Mouse (Mus musculus): ENCODE measurements around the gene Eaf2. TPM values are rescaled to one million over a fixed set of nuclear protein-coding genes. Genes with fewer than 3 reads are reported as not detected.

The Eaf2 gene
- polyA plus RNA-seq, 1 experiment = 1.2 TPM

DNA sequence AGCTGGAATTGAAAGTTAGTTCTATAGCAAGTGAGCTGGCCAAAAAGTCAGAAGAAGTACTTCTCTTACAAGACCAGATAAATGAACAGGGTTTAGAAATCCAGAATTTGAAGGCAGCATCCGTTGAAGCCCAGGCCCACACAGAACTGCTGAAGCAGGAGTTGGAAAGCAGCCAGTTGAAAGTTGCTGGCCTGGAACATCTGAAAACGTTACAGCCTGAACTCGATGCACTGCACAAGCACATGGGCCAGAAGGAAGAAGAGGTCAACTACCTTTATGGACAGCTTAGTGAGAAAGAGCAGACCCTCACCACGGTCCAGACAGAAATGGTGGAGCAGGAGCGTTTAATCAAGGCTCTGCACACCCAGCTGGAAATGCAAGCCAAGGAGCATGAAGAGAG is 39.4 kb upstream of the Eaf2 start:
- DNase-seq = no peak
- peaks cover 15% of the 10 kb centered on the region for H3K36me3 ChIP-seq (ENCODE audit: control insufficient read depth, insufficient read depth, low read length)
- WGBS = 90% methylated on average over 5 of the region's 5 CpGs
- H3K27ac ChIP-seq (ENCODE audit: control insufficient read depth, insufficient read depth, low read length) = no peak overlapping the region
- no peak overlapping the region for H3K4me3 ChIP-seq (ENCODE audit: control insufficient read depth, insufficient read depth, low read length)
- no peaks in the 10 kb centered on the region for H3K4me1 ChIP-seq (replicated peaks; ENCODE audit: control insufficient read depth, insufficient read depth, low read length)
- TF ChIP-seq CTCF (IDR thresholded peaks at IDR 0.05; ENCODE audit: borderline replicate concordance, control insufficient read depth, extremely low read depth, insufficient read depth, low read length, poor library complexity) (no peak), POLR2A (IDR thresholded peaks at IDR 0.05; ENCODE audit: control insufficient read depth, extremely low read depth, insufficient read depth, low read length, poor library complexity) (no peak)
- no peaks in the 10 kb centered on the region for H3K27me3 ChIP-seq (ENCODE audit: control insufficient read depth, insufficient read depth, low read length)

- H3K27ac ChIP-seq (ENCODE audit: control insufficient read depth, insufficient read depth, low read length) = no peak overlapping the region
- no peak for DNase-seq
- H3K27me3 ChIP-seq (ENCODE audit: control insufficient read depth, insufficient read depth, low read length) = no peaks in the 10 kb centered on the region
- peaks cover 15% of the 10 kb centered on the region; the same call in 1 of the 2 replicates for H3K36me3 ChIP-seq (ENCODE audit: control insufficient read depth, insufficient read depth, low read length)
- 96% methylated on average over 13 of the region's 13 CpGs for WGBS
- H3K4me3 ChIP-seq (ENCODE audit: control insufficient read depth, insufficient read depth, low read length) = no peak overlapping the region
- no peaks in the 10 kb centered on the region for H3K4me1 ChIP-seq (replicated peaks; ENCODE audit: control insufficient read depth, insufficient read depth, low read length)
- TF ChIP-seq POLR2A (IDR thresholded peaks at IDR 0.05; ENCODE audit: control insufficient read depth, extremely low read depth, insufficient read depth, low read length, poor library complexity) (no peak), CTCF (IDR thresholded peaks at IDR 0.05; ENCODE audit: borderline replicate concordance, control insufficient read depth, extremely low read depth, insufficient read depth, low read length, poor library complexity) (no peak)
Measured at GRCm38 (mm10) chr16:36912311-36912710, 37.5 kb upstream of the Eaf2 start.

GRCm38 (mm10) chr16:36911909-36912308 is 37.1 kb upstream of the Eaf2 start:
- H3K27me3 ChIP-seq (ENCODE audit: control insufficient read depth, insufficient read depth, low read length) = no peaks in the 10 kb centered on the region
- WGBS = 94% methylated on average over 10 of the region's 10 CpGs
- peaks cover 15% of the 10 kb centered on the region; the same call in 1 of the 2 replicates for H3K36me3 ChIP-seq (ENCODE audit: control insufficient read depth, insufficient read depth, low read length)
- no peak overlapping the region for H3K27ac ChIP-seq (ENCODE audit: control insufficient read depth, insufficient read depth, low read length)
- no peaks in the 10 kb centered on the region for H3K4me1 ChIP-seq (replicated peaks; ENCODE audit: control insufficient read depth, insufficient read depth, low read length)
- TF ChIP-seq CTCF (IDR thresholded peaks at IDR 0.05; ENCODE audit: borderline replicate concordance, control insufficient read depth, extremely low read depth, insufficient read depth, low read length, poor library complexity) (no peak), POLR2A (IDR thresholded peaks at IDR 0.05; ENCODE audit: control insufficient read depth, extremely low read depth, insufficient read depth, low read length, poor library complexity) (no peak)
- H3K4me3 ChIP-seq (ENCODE audit: control insufficient read depth, insufficient read depth, low read length) = no peak overlapping the region
- DNase-seq = no peak

DNA sequence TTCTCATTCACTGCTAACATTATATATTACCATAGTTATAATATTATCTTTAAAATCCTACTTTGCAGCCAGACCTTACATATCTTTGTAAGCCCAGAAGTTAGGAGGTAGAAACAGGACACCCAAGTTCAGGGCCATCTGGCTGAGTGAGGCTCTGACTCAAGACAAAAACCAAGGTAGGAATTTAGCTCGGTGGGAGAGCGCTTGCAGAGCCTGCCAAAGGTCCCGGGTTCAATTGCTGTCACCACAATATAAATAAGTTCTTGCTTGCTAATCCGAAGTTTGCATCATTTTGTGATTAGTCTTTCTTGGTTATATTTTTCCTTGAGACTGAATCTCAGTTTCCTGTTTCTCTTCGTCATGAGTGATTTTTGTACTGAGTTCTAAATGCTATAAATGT is 28.4 kb upstream of the Eaf2 start:
- Histone ChIP-seq H3K4me3 (ENCODE audit: control insufficient read depth, insufficient read depth, low read length) (no peak overlapping the region), H3K4me1 (replicated peaks; ENCODE audit: control insufficient read depth, insufficient read depth, low read length) (no peaks in the 10 kb centered on the region), H3K27me3 (ENCODE audit: control insufficient read depth, insufficient read depth, low read length) (no peaks in the 10 kb centered on the region), H3K27ac (ENCODE audit: control insufficient read depth, insufficient read depth, low read length) (no peak overlapping the region), H3K36me3 (ENCODE audit: control insufficient read depth, insufficient read depth, low read length) (peaks cover 23% of the 10 kb centered on the region)
- WGBS = 96% methylated on average over 5 of the region's 5 CpGs
- no peak for TF ChIP-seq CTCF (IDR thresholded peaks at IDR 0.05; ENCODE audit: borderline replicate concordance, control insufficient read depth, extremely low read depth, insufficient read depth, low read length, poor library complexity)
- no peak for TF ChIP-seq POLR2A (IDR thresholded peaks at IDR 0.05; ENCODE audit: control insufficient read depth, extremely low read depth, insufficient read depth, low read length, poor library complexity)
- DNase-seq = no peak

GRCm38 (mm10) chr16:36896712-36897111 is 21.9 kb upstream of the Eaf2 start:
- Histone ChIP-seq H3K36me3 (ENCODE audit: control insufficient read depth, insufficient read depth, low read length) (peaks cover 29% of the 10 kb centered on the region), H3K27me3 (ENCODE audit: control insufficient read depth, insufficient read depth, low read length) (no peaks in the 10 kb centered on the region), H3K4me1 (replicated peaks; ENCODE audit: control insufficient read depth, insufficient read depth, low read length) (no peaks in the 10 kb centered on the region), H3K4me3 (ENCODE audit: control insufficient read depth, insufficient read depth, low read length) (no peak overlapping the region), H3K27ac (ENCODE audit: control insufficient read depth, insufficient read depth, low read length) (no peak overlapping the region)
- no peak for DNase-seq
- TF ChIP-seq POLR2A (IDR thresholded peaks at IDR 0.05; ENCODE audit: control insufficient read depth, extremely low read depth, insufficient read depth, low read length, poor library complexity) (no peak), CTCF (IDR thresholded peaks at IDR 0.05; ENCODE audit: borderline replicate concordance, control insufficient read depth, extremely low read depth, insufficient read depth, low read length, poor library complexity) (no peak)
- 95% methylated on average over 6 of the region's 6 CpGs for WGBS

GRCm38 (mm10) chr16:36893317-36893716 is 18.5 kb upstream of the Eaf2 start:
- H3K4me3 ChIP-seq (ENCODE audit: control insufficient read depth, insufficient read depth, low read length) = no peak overlapping the region
- DNase-seq = no peak
- peaks cover 24% of the 10 kb centered on the region for H3K36me3 ChIP-seq (ENCODE audit: control insufficient read depth, insufficient read depth, low read length)
- no peak for TF ChIP-seq POLR2A (IDR thresholded peaks at IDR 0.05; ENCODE audit: control insufficient read depth, extremely low read depth, insufficient read depth, low read length, poor library complexity)
- no peak for TF ChIP-seq CTCF (IDR thresholded peaks at IDR 0.05; ENCODE audit: borderline replicate concordance, control insufficient read depth, extremely low read depth, insufficient read depth, low read length, poor library complexity)
- WGBS = 97% methylated on average over 10 of the region's 10 CpGs
- no peaks in the 10 kb centered on the region for H3K27me3 ChIP-seq (ENCODE audit: control insufficient read depth, insufficient read depth, low read length)
- H3K4me1 ChIP-seq (replicated peaks; ENCODE audit: control insufficient read depth, insufficient read depth, low read length) = no peaks in the 10 kb centered on the region
- H3K27ac ChIP-seq (ENCODE audit: control insufficient read depth, insufficient read depth, low read length) = no peak overlapping the region

DNA sequence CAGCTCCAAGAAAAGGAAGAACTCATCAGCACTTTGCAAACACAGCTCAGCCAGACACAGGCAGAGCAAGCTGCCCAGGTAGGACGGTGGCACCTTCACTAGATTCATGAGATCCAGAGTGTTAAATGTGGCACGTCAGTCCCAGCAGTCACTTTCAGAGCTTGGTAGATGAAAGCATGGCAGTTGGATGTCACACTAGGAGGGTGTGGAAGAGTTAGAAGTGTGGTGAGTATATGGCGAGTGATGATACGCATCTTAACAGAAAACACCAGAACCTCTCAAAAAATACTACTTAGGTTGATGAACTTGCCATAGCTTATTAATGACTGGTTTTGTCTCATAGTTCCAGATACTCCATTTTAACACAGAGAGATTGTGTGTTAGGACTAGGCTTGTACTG is 16.6 kb upstream of the Eaf2 start:
- peaks cover 26% of the 10 kb centered on the region for H3K36me3 ChIP-seq (ENCODE audit: control insufficient read depth, insufficient read depth, low read length)
- TF ChIP-seq POLR2A (IDR thresholded peaks at IDR 0.05; ENCODE audit: control insufficient read depth, extremely low read depth, insufficient read depth, low read length, poor library complexity) (no peak), CTCF (IDR thresholded peaks at IDR 0.05; ENCODE audit: borderline replicate concordance, control insufficient read depth, extremely low read depth, insufficient read depth, low read length, poor library complexity) (no peak)
- no peaks in the 10 kb centered on the region for H3K27me3 ChIP-seq (ENCODE audit: control insufficient read depth, insufficient read depth, low read length)
- H3K4me1 ChIP-seq (replicated peaks; ENCODE audit: control insufficient read depth, insufficient read depth, low read length) = no peaks in the 10 kb centered on the region
- DNase-seq = no peak
- no peak overlapping the region for H3K4me3 ChIP-seq (ENCODE audit: control insufficient read depth, insufficient read depth, low read length)
- H3K27ac ChIP-seq (ENCODE audit: control insufficient read depth, insufficient read depth, low read length) = no peak overlapping the region
- 97% methylated on average over 4 of the region's 4 CpGs for WGBS

Measured in thymus, adult 2 months (tissue).